Mouse (Mus musculus): ENCODE results near the gene Asxl1.

DNA sequence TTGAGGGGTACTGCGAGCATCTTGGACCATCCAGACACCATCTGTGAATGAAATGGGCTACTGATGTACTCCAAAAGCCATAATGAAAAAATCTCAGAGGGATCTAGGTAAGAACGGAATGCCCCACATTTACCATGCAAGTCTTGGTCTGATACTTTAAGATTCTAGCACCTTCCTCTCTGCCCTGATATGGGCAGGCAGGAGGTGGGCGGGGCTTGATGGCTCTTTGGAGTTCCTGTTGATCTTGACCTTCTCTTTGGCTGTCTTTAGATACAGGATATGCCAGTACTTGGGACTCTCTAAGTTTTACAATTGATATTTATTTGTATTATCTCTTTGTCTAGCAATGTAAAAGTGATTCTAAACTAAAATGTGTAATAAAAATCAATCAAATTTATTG, 12.6 kb upstream of the Asxl1 start:
- TF ChIP-seq CHD1 (IDR thresholded peaks at IDR 0.05; ENCODE audit: low read depth, low read length), result no peak
- TF ChIP-seq MAX (IDR thresholded peaks at IDR 0.05; ENCODE audit: low read length), result no peak
- no peak for TF ChIP-seq POLR2A (IDR thresholded peaks at IDR 0.05; ENCODE audit: control insufficient read depth in 1 of 2, insufficient read depth in 1 of 2, low read depth in 1 of 2, low read length in 2 of 2, poor library complexity in 1 of 2)
- TF ChIP-seq NRF1 (IDR thresholded peaks at IDR 0.05; ENCODE audit: insufficient read depth, low read depth, low read length, poor library complexity, severe bottlenecking), result no peak
- TF ChIP-seq TBP (IDR thresholded peaks at IDR 0.05; ENCODE audit: low read depth, low read length), result no peak
- TF ChIP-seq CTCF (IDR thresholded peaks at IDR 0.05 in 2 of 3, conservative IDR thresholded peaks at IDR 0.05 in 1 of 3; ENCODE audit: control insufficient read depth in 1 of 3, insufficient read depth in 1 of 3, low read depth in 2 of 3, low read length in 3 of 3, poor library complexity in 1 of 3, severe bottlenecking in 1 of 3), result no peak
- TF ChIP-seq POLR2AphosphoS5 (IDR thresholded peaks at IDR 0.05; ENCODE audit: borderline replicate concordance, low read depth, low read length), result no peak
- TF ChIP-seq RCOR1 (IDR thresholded peaks at IDR 0.05; ENCODE audit: low read depth, low read length), result no peak
- no peak for TF ChIP-seq ZKSCAN1 (IDR thresholded peaks at IDR 0.05; ENCODE audit: low read depth, low read length)
- TF ChIP-seq KAT2A (conservative IDR thresholded peaks at IDR 0.05; ENCODE audit: low read depth, low read length), result no peak

Data from MEL (cell line).